Mouse (Mus musculus): ENCODE results near the gene Kcmf1. TPM values are rescaled to one million over a fixed set of nuclear protein-coding genes. Genes with fewer than 3 reads are reported as not detected.

Kcmf1 gene
- total and polyA plus RNA-seq, 2 experiments from 2014 or later = 50.1 to 80.5 TPM

GRCm38 (mm10) chr6:72802119-72802518, 97.7 kb downstream of the Kcmf1 start:
- Histone ChIP-seq H3K4me1 (ENCODE audit: insufficient read depth) (no peaks in the 10 kb centered on the region), H3K4me2 (ENCODE audit: low read depth) (no peak overlapping the region), H3K36me3 (ENCODE audit: insufficient read depth) (no peaks in the 10 kb centered on the region), H3K4me3 (ENCODE audit: low read depth, low read length) (no peak overlapping the region), H3K9me3 (ENCODE audit: low read length) (no peaks in the 10 kb centered on the region), H3K27me3 (ENCODE audit: insufficient read depth, low read length) (no peaks in the 10 kb centered on the region), H3K27ac (ENCODE audit: low read depth, low read length) (no peak overlapping the region), H3K9ac (no peak overlapping the region)
- DNase-seq (no peak), ATAC-seq (no peak)
- 83% methylated on average over 6 of the region's 6 CpGs for WGBS
- TF ChIP-seq CTCF (IDR thresholded peaks at IDR 0.05; ENCODE audit: low read depth) = no peak

GRCm38 (mm10) chr6:72800641-72801040, 99.1 kb downstream of the Kcmf1 start:
- Histone ChIP-seq H3K36me3 (ENCODE audit: insufficient read depth) (no peaks in the 10 kb centered on the region), H3K27ac (ENCODE audit: low read depth, low read length) (no peak overlapping the region), H3K9ac (no peak overlapping the region), H3K4me2 (ENCODE audit: low read depth) (no peak overlapping the region), H3K4me3 (ENCODE audit: low read depth, low read length) (no peak overlapping the region), H3K9me3 (ENCODE audit: low read length) (no peaks in the 10 kb centered on the region), H3K27me3 (ENCODE audit: insufficient read depth, low read length) (no peaks in the 10 kb centered on the region), H3K4me1 (ENCODE audit: insufficient read depth) (no peaks in the 10 kb centered on the region)
- no peak for TF ChIP-seq CTCF (IDR thresholded peaks at IDR 0.05; ENCODE audit: low read depth)
- 39% methylated on average over 2 of the region's 2 CpGs for WGBS
- no peak for ATAC-seq
- DNase-seq = no peak

DNA sequence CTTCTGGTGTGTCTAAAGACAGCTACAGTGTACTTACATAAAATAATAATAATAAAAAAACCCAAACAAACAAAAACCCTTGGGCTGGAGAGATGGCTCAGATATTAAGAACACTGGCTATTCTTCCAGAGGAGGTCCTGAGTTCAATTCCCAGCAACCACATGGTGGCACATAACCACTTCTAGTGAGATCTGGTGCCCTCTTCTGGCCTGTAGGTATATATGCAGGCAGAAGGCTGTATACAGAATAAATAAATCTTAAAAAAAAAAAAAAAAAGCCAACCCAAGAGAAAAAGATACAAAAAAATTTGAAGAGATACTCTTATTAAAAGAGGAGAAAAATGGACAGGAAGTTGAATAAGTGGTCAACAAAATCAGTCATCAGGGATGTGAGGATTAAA, 102.0 kb downstream of the Kcmf1 start:
- Histone ChIP-seq H3K27me3 (ENCODE audit: insufficient read depth, low read length) (no peaks in the 10 kb centered on the region), H3K9ac (no peak overlapping the region), H3K27ac (ENCODE audit: low read depth, low read length) (no peak overlapping the region), H3K4me1 (ENCODE audit: insufficient read depth) (no peaks in the 10 kb centered on the region), H3K9me3 (ENCODE audit: low read length) (no peaks in the 10 kb centered on the region), H3K4me2 (ENCODE audit: low read depth) (no peak overlapping the region), H3K4me3 (ENCODE audit: low read depth, low read length) (no peak overlapping the region), H3K36me3 (ENCODE audit: insufficient read depth) (no peaks in the 10 kb centered on the region)
- peak; percentile 16; the same call in 1 of the 2 replicates for TF ChIP-seq CTCF (IDR thresholded peaks at IDR 0.05; ENCODE audit: low read depth)
- DNase-seq (no peak), ATAC-seq (no peak)

GRCm38 (mm10) chr6:72795444-72795843, 104.3 kb downstream of the Kcmf1 start:
- H3K27ac ChIP-seq (ENCODE audit: low read depth, low read length) = no peak overlapping the region
- no peak for ATAC-seq
- WGBS = 57% methylated on average over 16 of the region's 16 CpGs

GRCm38 (mm10) chr6:72794870-72795269, 104.9 kb downstream of the Kcmf1 start:
- 49% methylated on average over 7 of the region's 7 CpGs for WGBS
- no peak overlapping the region for H3K27ac ChIP-seq (ENCODE audit: low read depth, low read length)
- H3K4me3 ChIP-seq (ENCODE audit: low read depth, low read length) = no peak overlapping the region
- DNase-seq (no peak), ATAC-seq (no peak)
- no peak for TF ChIP-seq CTCF (IDR thresholded peaks at IDR 0.05; ENCODE audit: low read depth)
- no peak overlapping the region for H3K4me2 ChIP-seq (ENCODE audit: low read depth)
- H3K9ac ChIP-seq = no peak overlapping the region
- H3K4me1 ChIP-seq (ENCODE audit: insufficient read depth) = no peaks in the 10 kb centered on the region
- no peaks in the 10 kb centered on the region for H3K9me3 ChIP-seq (ENCODE audit: low read length)
- no peaks in the 10 kb centered on the region for H3K27me3 ChIP-seq (ENCODE audit: insufficient read depth, low read length)
- no peaks in the 10 kb centered on the region for H3K36me3 ChIP-seq (ENCODE audit: insufficient read depth)

More at GRCm38 (mm10) chr6:72795444-72795843, 104.3 kb downstream of the Kcmf1 start:
- no peaks in the 10 kb centered on the region for H3K27me3 ChIP-seq (ENCODE audit: insufficient read depth, low read length)
- no peak for DNase-seq
- no peak overlapping the region for H3K9ac ChIP-seq
- H3K4me2 ChIP-seq (ENCODE audit: low read depth) = no peak overlapping the region
- H3K36me3 ChIP-seq (ENCODE audit: insufficient read depth) = no peaks in the 10 kb centered on the region
- H3K4me1 ChIP-seq (ENCODE audit: insufficient read depth) = no peaks in the 10 kb centered on the region
- TF ChIP-seq CTCF (IDR thresholded peaks at IDR 0.05; ENCODE audit: low read depth) = no peak
- H3K9me3 ChIP-seq (ENCODE audit: low read length) = no peaks in the 10 kb centered on the region
- no peak overlapping the region for H3K4me3 ChIP-seq (ENCODE audit: low read depth, low read length)

DNA sequence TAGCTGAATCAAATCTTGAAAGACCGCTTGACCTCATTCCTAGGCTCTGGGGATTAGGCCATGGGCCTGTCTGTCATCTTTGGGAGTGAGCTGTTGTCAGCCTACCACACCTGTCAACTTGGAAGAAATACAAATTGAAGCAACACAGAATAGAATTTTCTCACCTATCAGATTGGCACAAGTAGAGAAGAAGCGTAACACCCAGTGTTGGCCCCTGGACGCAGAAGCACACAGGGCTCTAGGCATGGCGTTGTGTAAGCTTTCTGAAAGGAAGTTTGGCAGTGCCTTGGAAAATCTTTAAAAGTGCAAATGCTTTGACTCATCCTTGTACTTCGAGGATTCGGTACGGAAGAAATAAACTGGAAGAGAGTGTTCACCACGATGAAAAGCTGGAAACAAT, 107.1 kb downstream of the Kcmf1 start:
- WGBS = 88% methylated on average over 8 of the region's 8 CpGs
- H3K27me3 ChIP-seq (ENCODE audit: insufficient read depth, low read length) = no peaks in the 10 kb centered on the region
- no peak overlapping the region for H3K4me3 ChIP-seq (ENCODE audit: low read depth, low read length)
- no peak for TF ChIP-seq CTCF (IDR thresholded peaks at IDR 0.05; ENCODE audit: low read depth)
- H3K4me1 ChIP-seq (ENCODE audit: insufficient read depth) = no peaks in the 10 kb centered on the region
- H3K36me3 ChIP-seq (ENCODE audit: insufficient read depth) = no peaks in the 10 kb centered on the region
- H3K9ac ChIP-seq = no peak overlapping the region
- H3K4me2 ChIP-seq (ENCODE audit: low read depth) = no peak overlapping the region
- no peak overlapping the region for H3K27ac ChIP-seq (ENCODE audit: low read depth, low read length)
- ATAC-seq = no peak
- no peak for DNase-seq
- no peaks in the 10 kb centered on the region for H3K9me3 ChIP-seq (ENCODE audit: low read length)

Other genes starting within 250 kb of the Kcmf1 start
- gene Tcf7l1, start 110.7 kb downstream of the Kcmf1 start, total RNA-seq (2014; rRNA removed) = 1.1 and 2.1 TPM in 2 replicates
- 3.4 and 4.5 TPM in 2 replicates for gene Tcf7l1, start 110.7 kb downstream of the Kcmf1 start, polyA plus RNA-seq (2015; fragmentation: Nextera tagmentation; extraction: Ambion mirVana)
- 862 and 4,132 TPM in 2 replicates for gene Tmsb10, start 58.8 kb upstream of the Kcmf1 start, total RNA-seq (2014; rRNA removed)
- gene Tmsb10, start 58.8 kb upstream of the Kcmf1 start, polyA plus RNA-seq (2015; fragmentation: Nextera tagmentation; extraction: Ambion mirVana) = 5,770 and 6,801 TPM in 2 replicates

Measured in forebrain, postnatal 0 days (tissue).